Mouse (Mus musculus) left cerebral cortex, adult 18-20 months (tissue): ENCODE measurements around the gene Mrvi1. TPM values are rescaled to one million over a fixed set of nuclear protein-coding genes. Genes with fewer than 3 reads are reported as not detected.
A peak's percentile ranks its signal among the peaks of the same experiment; 100 is the strongest.

Experiments used
- DNase-seq, 2 experiments: peaks; one replicate each; pipeline ENCODE4 v3.0.0; 2021 to 2022; ENCODE audit warnings: low spot score in 2 of 2, mixed read lengths in 1 of 2
- long read RNA-seq, 2 experiments: library from polyadenylated mRNA; stranded (forward); transcript quantifications; one replicate each; pipeline ENCODE4 v2.0.0; 2021
- total RNA-seq, 2 experiments: library from RNA; stranded (reverse); gene quantifications; 2 replicates each; pipeline ENCODE4 v1.2.3; 2021

Gene Mrvi1
- 1 to 10 TPM; 2.7 to 3.3 TPM for total RNA-seq
- long read RNA-seq, experiment 1, partial matches to known transcripts = 0 of 1 reads
- long read RNA-seq, experiment 1, other reads (novel, unspliced or antisense) = 1 of 1 reads
- long read RNA-seq, experiment 2, partial matches to known transcripts = 0 of 2 reads
- long read RNA-seq, experiment 2, other reads (novel, unspliced or antisense) = 2 of 2 reads

- no peak for DNase-seq
Measured at GRCm38 (mm10) chr7:110982053-110982705, at the start of gene Mrvi1. Gene Mrvi1, minus strand, starts transcription at chr7:110982461.

GRCm38 (mm10) chr7:111029046-111029553, 46.8 kb upstream of the Mrvi1 start:
- DNase-seq = no peak

- peak; percentile 91 to 94 for DNase-seq
Measured at GRCm38 (mm10) chr7:111028281-111029045, 46.2 kb upstream of the Mrvi1 start, which contains the start of gene Ctr9. Gene Ctr9, plus strand, starts transcription at chr7:111028951.

GRCm38 (mm10) chr7:111024912-111025311, 42.7 kb upstream of the Mrvi1 start:
- DNase-seq = no peak

GRCm38 (mm10) chr7:111024068-111024594, 41.9 kb upstream of the Mrvi1 start:
- DNase-seq = no peak

- DNase-seq = no peak
Measured at GRCm38 (mm10) chr7:111020814-111021213, 38.6 kb upstream of the Mrvi1 start.

- no peak for DNase-seq
Measured at GRCm38 (mm10) chr7:111016921-111017320, 34.7 kb upstream of the Mrvi1 start.

GRCm38 (mm10) chr7:111015731-111016130, 33.5 kb upstream of the Mrvi1 start:
- no peak for DNase-seq

GRCm38 (mm10) chr7:111014893-111015292, 32.6 kb upstream of the Mrvi1 start:
- DNase-seq = peak; percentile 78 to 89

GRCm38 (mm10) chr7:111014039-111014605, 31.9 kb upstream of the Mrvi1 start:
- DNase-seq = no peak

GRCm38 (mm10) chr7:111004136-111004840, 22.0 kb upstream of the Mrvi1 start:
- DNase-seq = no peak

- no peak for DNase-seq
Measured at GRCm38 (mm10) chr7:110998887-110999827, 16.9 kb upstream of the Mrvi1 start.

- DNase-seq = no peak
Measured at GRCm38 (mm10) chr7:110991221-110991494, 8.9 kb upstream of the Mrvi1 start.

- no peak for DNase-seq
Measured at GRCm38 (mm10) chr7:110990356-110991220, 8.3 kb upstream of the Mrvi1 start.

GRCm38 (mm10) chr7:110989286-110989879, 7.1 kb upstream of the Mrvi1 start:
- no peak for DNase-seq

- peak; percentile 49 to 67 for DNase-seq
Measured at GRCm38 (mm10) chr7:110988081-110988480, 5.8 kb upstream of the Mrvi1 start.

- DNase-seq = no peak
Measured at GRCm38 (mm10) chr7:110985581-110986265, 3.5 kb upstream of the Mrvi1 start.

GRCm38 (mm10) chr7:110983621-110984020, 1.4 kb upstream of the Mrvi1 start:
- DNase-seq = no peak
